Mouse (Mus musculus) spleen, embryonic (tissue): Measurements from ENCODE around the gene Mrpl9.

Experiments used
- CTCF ChIA-PET: fragments of 350-600 bp; sonication (Branson Sonifier 250); formaldehyde crosslinking; loops from one replicate; lab custom pipeline; 2022; lab: Charles Lee

Mrpl9 gene

DNA sequence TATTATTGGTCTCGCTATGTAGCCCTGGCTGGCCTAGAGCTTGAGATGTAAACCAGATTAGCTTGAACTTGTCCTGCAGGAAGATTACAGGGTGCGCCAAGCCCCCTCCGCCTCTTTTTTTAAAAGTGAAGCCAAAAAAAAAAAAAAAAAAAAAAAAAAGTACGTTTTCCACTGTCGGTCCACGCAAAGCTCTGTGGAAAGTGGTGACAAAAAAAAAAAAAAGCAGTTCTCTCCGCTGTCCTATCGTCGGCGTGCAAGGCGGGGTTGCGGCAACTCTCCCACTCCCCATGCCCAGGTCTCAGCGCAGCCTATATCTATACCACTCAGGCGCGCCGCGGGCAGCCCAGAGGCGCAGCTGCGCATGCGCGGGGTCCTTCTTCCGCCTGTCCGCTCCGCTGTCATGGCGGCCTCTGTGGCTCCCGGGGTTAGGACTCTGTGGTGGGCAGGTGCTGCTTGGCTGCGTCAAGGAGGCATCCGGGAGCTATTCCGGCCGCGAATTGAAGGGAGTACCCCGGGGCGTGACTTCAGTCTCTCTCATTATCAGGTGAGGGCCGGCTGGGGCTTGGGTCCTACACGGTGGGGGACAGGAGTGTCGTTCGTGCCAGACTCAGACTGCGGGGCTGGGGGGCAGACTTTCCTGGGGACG lies at the start of gene Mrpl9:
Gene Mrpl9 (plus strand): TSS at position 368 of the 646 bp plus-strand sequence.
- CTCF ChIA-PET = interaction anchor here (0.5 to 0.7 kb wide), 5 partner anchors 9 to 929 kb away, joined by 4 to 12 read pairs (median 5); no protein-coding TSS in a partner anchor

DNA sequence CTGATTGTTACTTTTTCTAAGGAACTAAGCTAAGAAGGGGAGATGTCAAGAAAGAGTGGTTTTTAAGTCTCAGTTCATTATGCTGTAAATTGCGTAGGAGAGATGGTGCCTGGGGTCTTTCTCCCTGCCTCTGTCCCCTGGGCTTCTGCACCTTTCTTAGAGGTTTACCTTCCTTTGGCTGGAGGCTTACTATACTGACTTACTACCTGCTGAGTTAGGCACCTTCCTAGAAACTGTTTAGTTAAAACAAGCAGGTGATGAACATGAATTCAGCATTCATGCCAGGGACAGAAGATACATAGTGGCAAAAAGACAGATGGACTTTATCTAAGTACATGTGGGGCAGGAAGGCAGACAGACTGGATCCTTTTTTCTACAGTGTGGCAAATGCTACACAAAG lies 46.8 kb upstream of the Mrpl9 start:
- CTCF ChIA-PET = no interaction called here

DNA sequence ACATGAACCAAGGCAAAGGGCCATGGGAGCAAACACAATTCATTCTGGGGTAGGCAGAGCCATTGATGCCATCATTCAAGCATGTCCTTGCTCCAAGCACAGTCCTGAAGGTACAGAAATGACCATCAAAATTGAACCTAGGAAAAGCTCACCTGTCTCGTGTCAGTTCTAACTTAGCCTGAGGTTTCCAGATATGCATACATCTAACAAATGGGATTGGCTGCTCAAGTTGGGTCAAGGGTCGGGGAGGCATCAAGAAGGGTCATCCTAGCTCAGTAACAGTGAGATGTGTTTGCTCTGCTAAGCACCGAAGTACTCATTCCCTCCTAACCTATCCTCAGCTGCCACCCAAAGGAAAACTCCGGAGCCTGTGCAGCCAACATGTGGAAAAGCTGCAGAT lies 46.3 kb upstream of the Mrpl9 start:
- CTCF ChIA-PET = no interaction called here

DNA sequence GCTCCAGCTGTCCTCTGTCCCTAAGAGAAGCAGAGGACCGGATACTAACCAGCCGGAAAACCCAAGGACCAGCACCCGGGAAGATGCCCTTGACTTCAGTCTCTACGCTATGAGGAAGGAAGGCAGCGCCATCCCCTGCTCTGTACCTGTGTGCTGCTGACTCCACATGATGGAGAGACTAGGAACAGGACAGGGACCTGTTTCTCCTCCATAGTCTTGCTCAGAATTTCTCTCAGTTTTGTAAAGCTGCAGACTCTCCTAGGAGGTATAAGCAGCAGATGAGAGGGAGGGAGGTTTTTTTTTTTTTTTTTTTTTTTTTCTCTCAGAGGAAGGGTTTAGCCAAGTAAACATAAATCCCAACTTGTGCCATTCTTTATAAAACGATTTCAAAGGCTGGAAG lies 44.9 kb upstream of the Mrpl9 start, which contains the start of gene Lingo4:
Gene Lingo4 (plus strand): TSS at position 301 of the 400 bp plus-strand sequence.
- CTCF ChIA-PET = no interaction called here

GRCm38 (mm10) chr3:94398943-94399481 lies 44.1 kb upstream of the Mrpl9 start:
- CTCF ChIA-PET = no interaction called here

GRCm38 (mm10) chr3:94399663-94400310 lies 43.3 kb upstream of the Mrpl9 start:
- CTCF ChIA-PET = interaction anchor here (0.6 kb wide), 1 partner anchor 419 kb away, joined by 6 read pairs; no protein-coding TSS in a partner anchor

DNA sequence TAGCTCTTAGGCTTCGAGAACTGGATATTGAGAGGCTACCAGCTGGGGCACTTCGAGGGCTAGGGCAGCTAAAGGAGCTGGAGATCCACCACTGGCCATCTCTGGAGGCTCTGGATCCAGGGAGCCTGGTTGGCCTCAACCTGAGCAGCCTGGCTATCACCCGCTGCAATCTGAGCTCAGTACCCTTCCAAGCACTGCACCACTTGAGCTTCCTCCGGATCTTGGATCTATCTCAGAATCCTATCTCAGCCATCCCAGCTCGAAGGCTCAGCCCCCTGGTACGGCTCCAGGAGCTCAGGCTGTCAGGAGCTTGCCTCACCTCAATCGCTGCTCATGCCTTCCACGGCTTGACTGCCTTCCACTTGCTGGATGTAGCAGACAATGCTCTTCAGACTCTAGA lies 40.7 kb upstream of the Mrpl9 start:
- CTCF ChIA-PET = no interaction called here

DNA sequence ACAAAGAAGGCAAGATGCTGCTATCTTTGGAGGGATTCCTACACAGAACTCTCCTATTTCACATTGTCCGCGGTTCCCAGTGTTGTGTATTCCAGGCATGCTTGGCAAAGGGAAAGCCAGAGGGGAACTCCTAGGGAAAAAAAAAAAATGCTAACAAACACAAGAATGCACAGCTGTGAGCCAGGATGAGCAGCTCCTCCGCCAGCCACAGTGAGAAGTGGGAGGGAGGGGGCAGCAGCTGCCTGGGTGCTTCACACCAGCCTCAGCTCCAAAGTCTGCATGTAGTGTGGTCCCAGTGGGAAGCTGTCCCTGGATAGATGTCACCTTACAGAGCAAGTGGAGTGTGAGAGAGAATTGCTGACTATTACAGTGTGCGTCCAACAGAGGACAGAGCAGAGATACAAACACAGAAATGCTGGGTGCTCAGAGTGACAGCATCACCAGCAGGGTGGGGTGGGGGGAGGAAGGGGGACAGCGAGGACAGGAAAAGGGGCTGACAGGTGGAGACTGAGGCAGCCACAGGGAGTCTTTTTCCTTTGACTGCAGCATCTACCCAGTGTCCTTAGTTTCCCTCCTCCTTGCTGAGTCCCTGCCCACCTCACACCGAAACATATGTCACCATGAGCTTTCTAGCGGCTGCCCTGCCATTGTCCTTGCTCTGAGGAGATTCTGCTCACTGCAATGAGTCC lies 38.6 kb upstream of the Mrpl9 start:
- CTCF ChIA-PET = no interaction called here

- CTCF ChIA-PET = no interaction called here
These were observed 37.6 kb upstream of the Mrpl9 start for GRCm38 (mm10) chr3:94405561-94405960.

- CTCF ChIA-PET = no interaction called here
These were observed 30.6 kb upstream of the Mrpl9 start for GRCm38 (mm10) chr3:94412530-94412929.

GRCm38 (mm10) chr3:94413031-94413679 lies 30.0 kb upstream of the Mrpl9 start, which contains the start of gene Tdrkh:
TSS of gene Tdrkh (plus strand) at chr3:94413273.
- CTCF ChIA-PET = no interaction called here

GRCm38 (mm10) chr3:94430980-94431379 lies 12.1 kb upstream of the Mrpl9 start:
- CTCF ChIA-PET = no interaction called here

- CTCF ChIA-PET = no interaction called here
These were observed 8.8 kb upstream of the Mrpl9 start for GRCm38 (mm10) chr3:94434305-94434704.

- CTCF ChIA-PET = no interaction called here
These were observed 6.7 kb upstream of the Mrpl9 start for GRCm38 (mm10) chr3:94436420-94436819.

DNA sequence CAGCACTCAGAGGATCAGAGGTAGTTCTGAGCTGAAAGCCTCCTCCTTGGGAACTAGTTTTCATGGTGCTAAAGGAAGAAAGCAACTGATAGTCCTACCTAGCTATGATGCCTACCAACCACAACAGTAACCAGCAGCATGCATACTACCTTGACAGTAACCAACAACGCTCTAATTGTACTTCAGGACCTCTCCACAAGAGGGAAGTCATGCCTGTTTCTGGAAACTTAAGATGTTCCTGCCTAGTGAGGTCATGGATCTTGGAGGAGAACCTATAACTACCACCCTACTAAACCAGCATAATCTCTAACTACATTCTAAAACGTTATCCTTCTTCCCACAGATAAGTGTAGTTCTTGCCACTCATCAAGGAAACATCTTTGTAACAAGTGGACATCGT lies 1.9 kb upstream of the Mrpl9 start:
- CTCF ChIA-PET = no interaction called here

- CTCF ChIA-PET = interaction anchor here (0.5 kb wide), 1 partner anchor 9 kb away, joined by 5 read pairs; no protein-coding TSS in a partner anchor
These were observed 463 bp downstream of the Mrpl9 start, which contains the start of gene Oaz3 for GRCm38 (mm10) chr3:94443597-94443964. TSS of gene Oaz3 (minus strand) at chr3:94443915.

- CTCF ChIA-PET = no interaction called here
These were observed 6.3 kb downstream of the Mrpl9 start for GRCm38 (mm10) chr3:94449377-94449776.

DNA sequence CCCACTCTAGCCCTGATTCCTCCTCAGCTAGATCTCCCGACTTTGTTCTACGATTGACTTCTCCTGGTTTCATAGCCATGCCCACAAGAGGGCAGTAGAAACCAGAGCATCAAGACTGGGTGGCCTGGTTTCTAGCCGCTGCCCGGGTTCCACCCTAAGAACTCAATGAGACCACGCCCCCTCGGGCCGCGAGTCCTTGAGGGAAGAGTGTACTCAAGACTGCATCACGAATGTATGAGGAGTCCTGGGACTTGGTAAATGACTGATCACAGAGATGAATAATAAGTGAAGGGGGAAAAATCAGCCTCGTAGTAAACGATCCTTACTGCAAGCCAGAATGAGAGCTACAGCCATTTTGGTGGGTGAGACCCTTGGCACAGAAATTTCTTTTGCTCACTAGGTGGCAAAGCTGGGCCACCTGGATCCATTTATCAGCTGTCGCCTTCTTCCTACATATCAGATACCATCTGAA lies 13.4 kb downstream of the Mrpl9 start:
- CTCF ChIA-PET = interaction anchor here (0.8 to 1.9 kb wide), 2 partner anchors 12 to 94 kb away, joined by 3 to 10 read pairs; partner anchors contain the start of gene C2cd4d

DNA sequence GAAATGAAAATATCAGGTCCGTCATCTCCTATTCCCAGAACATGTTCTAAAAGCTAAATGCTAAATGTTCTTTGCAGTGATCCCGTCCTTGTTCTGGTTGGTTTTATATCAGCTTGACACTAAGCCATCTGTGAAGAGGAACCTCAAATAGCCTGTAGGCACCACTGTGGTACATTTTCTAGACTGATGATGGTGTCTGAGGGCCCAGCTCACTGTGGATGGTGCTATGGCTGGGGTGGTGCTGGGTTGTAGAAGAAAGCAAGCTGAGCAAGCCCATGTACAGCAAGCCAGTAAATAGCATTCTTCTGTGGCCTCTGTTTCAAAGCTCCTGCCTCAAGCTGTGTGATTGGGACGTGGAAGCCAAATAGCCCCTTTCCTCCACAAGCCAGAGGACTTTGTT lies 13.9 kb downstream of the Mrpl9 start:
- CTCF ChIA-PET = interaction anchor here (1.9 kb wide), 1 partner anchor 13 kb away, joined by 10 read pairs; no protein-coding TSS in a partner anchor

- CTCF ChIA-PET = no interaction called here
These were observed 16.7 kb downstream of the Mrpl9 start for GRCm38 (mm10) chr3:94459834-94460233.

DNA sequence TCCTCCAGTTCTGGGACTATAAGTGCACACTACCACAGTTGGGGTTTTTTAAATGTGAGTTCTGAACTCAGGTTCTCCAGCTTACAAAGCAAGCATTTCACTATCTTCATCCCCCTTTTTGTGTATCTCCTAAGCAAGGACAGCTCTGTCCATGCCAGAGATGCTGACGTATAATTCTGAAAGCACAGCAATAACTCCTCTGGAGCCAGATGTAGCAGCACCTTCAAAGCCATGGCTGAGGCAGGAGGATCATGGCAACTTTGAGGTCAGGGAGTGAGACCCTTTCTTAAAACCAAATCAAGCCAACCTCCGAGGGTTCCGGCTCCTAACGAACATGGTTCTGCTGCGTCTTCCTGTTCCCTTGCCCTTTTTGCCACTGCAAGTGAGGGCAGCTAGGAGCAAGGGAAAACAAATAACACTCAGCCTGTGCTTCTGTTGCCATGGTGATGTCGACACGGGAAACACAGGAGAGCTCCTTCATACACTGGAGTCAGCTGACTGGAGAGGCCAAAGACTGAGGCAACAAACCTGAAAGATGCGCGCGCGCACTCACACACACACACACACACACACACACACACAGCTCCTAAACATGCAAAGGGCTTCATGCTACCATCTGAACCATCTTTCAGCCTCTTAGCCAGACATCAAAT lies 20.9 kb downstream of the Mrpl9 start:
- CTCF ChIA-PET = no interaction called here
